Mouse (Mus musculus): ENCODE data around the gene Grhl3.

Gene Grhl3

GRCm38 (mm10) chr4:135575365-135576140 is 2.1 kb upstream of the Grhl3 start:
- no peak for DNase-seq (ENCODE audit: low read depth, low spot score)

GRCm38 (mm10) chr4:135572276-135572675 is 1.2 kb downstream of the Grhl3 start:
- no peak for DNase-seq (ENCODE audit: low read depth, low spot score)

- no peak for DNase-seq (ENCODE audit: low read depth, low spot score)
Observed at GRCm38 (mm10) chr4:135571037-135571550, 2.3 kb downstream of the Grhl3 start.

GRCm38 (mm10) chr4:135570152-135571036 is 3.0 kb downstream of the Grhl3 start:
- peak; percentile 46 for DNase-seq (ENCODE audit: low read depth, low spot score)

GRCm38 (mm10) chr4:135569201-135569600 is 4.2 kb downstream of the Grhl3 start:
- DNase-seq (ENCODE audit: low read depth, low spot score), result no peak

- DNase-seq (ENCODE audit: low read depth, low spot score), result no peak
Observed at GRCm38 (mm10) chr4:135567484-135567883, 5.9 kb downstream of the Grhl3 start.

GRCm38 (mm10) chr4:135567042-135567441 is 6.4 kb downstream of the Grhl3 start:
- DNase-seq (ENCODE audit: low read depth, low spot score), result no peak

GRCm38 (mm10) chr4:135565400-135565799 is 8.0 kb downstream of the Grhl3 start:
- no peak for DNase-seq (ENCODE audit: low read depth, low spot score)

- no peak for DNase-seq (ENCODE audit: low read depth, low spot score)
Observed at GRCm38 (mm10) chr4:135563794-135564193, 9.6 kb downstream of the Grhl3 start.

GRCm38 (mm10) chr4:135549323-135549722 is 24.1 kb downstream of the Grhl3 start:
- no peak for DNase-seq (ENCODE audit: low read depth, low spot score)

- no peak for DNase-seq (ENCODE audit: low read depth, low spot score)
Observed at GRCm38 (mm10) chr4:135548521-135549077, 24.8 kb downstream of the Grhl3 start.

GRCm38 (mm10) chr4:135548108-135548507 is 25.3 kb downstream of the Grhl3 start:
- no peak for DNase-seq (ENCODE audit: low read depth, low spot score)

- no peak for DNase-seq (ENCODE audit: low read depth, low spot score)
Observed at GRCm38 (mm10) chr4:135547551-135547950, 25.9 kb downstream of the Grhl3 start.

GRCm38 (mm10) chr4:135546793-135547192 is 26.6 kb downstream of the Grhl3 start:
- DNase-seq (ENCODE audit: low read depth, low spot score), result no peak

GRCm38 (mm10) chr4:135546008-135546407 is 27.4 kb downstream of the Grhl3 start:
- DNase-seq (ENCODE audit: low read depth, low spot score), result no peak

- DNase-seq (ENCODE audit: low read depth, low spot score), result no peak
Observed at GRCm38 (mm10) chr4:135545080-135545511, 28.3 kb downstream of the Grhl3 start.

GRCm38 (mm10) chr4:135544284-135544683 is 29.1 kb downstream of the Grhl3 start:
- DNase-seq (ENCODE audit: low read depth, low spot score), result no peak

GRCm38 (mm10) chr4:135540057-135540456 is 33.4 kb downstream of the Grhl3 start:
- DNase-seq (ENCODE audit: low read depth, low spot score), result no peak

GRCm38 (mm10) chr4:135539056-135539455 is 34.4 kb downstream of the Grhl3 start:
- no peak for DNase-seq (ENCODE audit: low read depth, low spot score)

GRCm38 (mm10) chr4:135535021-135535420 is 38.4 kb downstream of the Grhl3 start:
- DNase-seq (ENCODE audit: low read depth, low spot score), result no peak

- DNase-seq (ENCODE audit: low read depth, low spot score), result no peak
Observed at GRCm38 (mm10) chr4:135533001-135533400, 40.4 kb downstream of the Grhl3 start.

All from embryo, embryonic 11.5 days (tissue).